Mouse (Mus musculus): ENCODE results near the gene Tbl3.

The Tbl3 gene

DNA sequence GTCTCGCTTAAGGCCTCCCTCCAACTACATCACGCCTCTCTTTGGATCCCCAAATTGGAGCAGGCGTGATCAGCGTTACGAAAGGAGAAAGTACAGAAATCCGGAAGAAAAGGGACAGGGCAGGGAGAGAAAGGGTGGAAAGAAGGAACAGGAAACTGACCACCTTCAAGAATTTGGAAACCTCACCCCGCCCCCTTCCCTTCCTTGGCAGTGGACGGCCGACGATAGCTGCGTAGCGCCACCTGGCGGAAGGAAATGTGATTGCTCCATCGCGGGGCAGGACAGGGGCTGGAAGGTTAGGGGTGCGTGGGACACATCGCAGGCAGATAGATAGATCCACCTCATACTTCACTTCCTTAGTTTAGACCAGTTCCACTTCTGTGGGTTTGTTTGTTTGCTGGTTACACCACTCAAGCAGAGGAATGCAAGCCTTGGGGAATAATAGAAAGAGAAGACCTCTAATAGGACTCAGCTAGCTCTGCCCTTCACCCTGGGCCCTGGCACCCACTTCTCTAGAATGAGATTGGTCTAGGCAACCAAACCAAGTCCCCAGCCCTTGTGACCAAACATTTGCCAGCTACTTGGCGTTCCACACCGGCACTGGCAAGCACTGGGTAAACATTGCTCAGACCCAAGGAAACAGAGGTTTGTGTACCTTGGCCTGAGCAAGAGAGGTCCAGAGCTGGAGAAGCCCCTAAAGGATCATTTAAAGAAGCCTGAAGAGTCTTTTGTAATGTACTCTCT, 53.3 kb downstream of the Tbl3 start:
- peak; percentile 54 for DNase-seq (ENCODE audit: low read depth, low spot score)

DNA sequence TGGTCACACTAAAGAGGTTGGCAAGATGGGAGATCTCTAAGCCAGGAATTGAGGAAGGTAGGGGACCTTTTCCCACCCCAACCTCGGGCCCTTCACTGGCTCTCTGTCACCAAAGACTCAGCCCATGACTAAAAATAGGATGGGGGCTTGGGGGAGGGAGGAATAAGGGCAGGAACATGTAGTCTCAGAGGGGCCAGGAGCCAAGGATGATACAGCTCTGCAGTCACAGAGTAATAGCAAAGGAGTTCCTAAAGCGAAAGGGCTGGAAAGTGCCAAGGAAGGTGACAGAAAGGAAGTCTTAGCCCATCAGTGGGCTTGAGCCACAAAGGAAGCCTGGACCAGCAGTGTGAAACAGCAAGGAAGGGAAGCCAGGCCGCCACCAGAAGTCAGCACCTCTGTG, 55.6 kb downstream of the Tbl3 start:
- DNase-seq (ENCODE audit: low read depth, low spot score): no peak

DNA sequence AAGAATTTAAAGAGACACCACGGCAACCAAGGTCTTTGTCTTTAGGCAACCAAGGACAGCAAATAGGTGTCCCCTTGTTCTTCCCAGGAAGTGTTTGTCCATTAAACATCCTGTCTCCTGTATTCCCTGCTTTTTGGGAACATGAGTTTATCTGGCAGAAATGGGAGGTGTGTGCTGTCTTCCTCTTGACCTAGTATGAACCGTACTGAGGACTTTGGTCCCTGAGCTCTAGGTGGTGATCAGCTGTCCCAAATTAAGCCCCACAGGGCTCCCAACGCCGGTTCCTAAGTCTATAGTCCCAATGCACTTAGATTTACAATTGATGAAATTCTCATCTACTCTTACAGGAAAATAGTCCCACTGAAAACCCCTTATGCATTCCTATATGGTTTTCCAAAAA, 56.7 kb downstream of the Tbl3 start:
- no peak for DNase-seq (ENCODE audit: low read depth, low spot score)

DNA sequence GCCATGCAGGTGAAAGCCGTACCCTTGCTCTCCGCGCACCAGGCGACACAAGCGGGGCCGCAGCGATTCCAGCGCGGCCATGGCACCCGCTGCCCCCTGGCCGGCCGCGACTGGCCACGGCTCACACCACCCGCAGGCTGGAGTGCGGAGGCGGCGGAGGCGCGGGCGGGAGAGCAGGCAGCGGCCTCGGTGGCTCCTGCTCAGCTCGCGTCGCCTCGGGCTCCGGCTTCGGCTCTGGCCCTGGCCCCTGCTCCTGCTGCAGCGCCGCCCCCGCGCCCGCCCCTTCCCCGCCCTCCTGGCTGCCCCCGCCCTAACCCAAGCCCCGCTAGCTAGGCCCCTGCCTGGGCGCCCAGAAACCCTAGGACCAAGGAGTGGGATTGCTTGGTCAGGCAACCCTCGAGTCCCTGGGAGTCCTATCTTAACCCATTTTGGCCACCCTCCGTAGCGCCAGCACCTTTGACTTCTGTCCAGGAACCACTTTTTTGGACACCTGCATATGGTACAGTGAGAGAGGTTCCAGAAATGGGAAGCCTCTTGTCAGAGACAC, 57.3 kb downstream of the Tbl3 start, which contains the start of gene Slc9a3r2:
TSS of gene Slc9a3r2 (minus strand) at position 258 of the 547 bp plus-strand sequence.
- peak; percentile 37 for DNase-seq (ENCODE audit: low read depth, low spot score)

DNA sequence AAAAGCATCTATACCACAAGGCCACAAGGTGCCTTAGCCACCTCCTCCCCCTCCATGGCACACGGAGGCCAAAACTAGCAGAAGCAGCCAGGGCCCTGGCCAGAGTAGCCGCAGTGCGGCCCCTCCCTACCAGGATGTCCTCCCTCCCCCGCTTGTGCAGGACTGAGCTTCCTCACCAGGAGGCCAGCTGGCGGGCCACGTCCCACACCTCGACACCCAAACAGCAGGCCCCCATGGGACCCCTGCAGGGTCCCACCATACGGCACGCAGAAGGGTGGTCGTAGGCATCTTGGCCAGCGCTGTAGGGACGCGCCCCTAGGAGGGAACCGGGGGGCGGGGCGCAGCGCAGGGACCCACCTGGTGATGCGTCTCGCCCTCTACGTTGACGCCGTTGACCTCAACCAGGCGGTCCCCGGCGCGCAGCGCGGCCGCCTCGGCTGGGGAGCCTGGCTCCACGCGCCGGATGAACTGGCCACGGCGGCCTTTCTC, 57.8 kb downstream of the Tbl3 start:
- DNase-seq (ENCODE audit: low read depth, low spot score): no peak

DNA sequence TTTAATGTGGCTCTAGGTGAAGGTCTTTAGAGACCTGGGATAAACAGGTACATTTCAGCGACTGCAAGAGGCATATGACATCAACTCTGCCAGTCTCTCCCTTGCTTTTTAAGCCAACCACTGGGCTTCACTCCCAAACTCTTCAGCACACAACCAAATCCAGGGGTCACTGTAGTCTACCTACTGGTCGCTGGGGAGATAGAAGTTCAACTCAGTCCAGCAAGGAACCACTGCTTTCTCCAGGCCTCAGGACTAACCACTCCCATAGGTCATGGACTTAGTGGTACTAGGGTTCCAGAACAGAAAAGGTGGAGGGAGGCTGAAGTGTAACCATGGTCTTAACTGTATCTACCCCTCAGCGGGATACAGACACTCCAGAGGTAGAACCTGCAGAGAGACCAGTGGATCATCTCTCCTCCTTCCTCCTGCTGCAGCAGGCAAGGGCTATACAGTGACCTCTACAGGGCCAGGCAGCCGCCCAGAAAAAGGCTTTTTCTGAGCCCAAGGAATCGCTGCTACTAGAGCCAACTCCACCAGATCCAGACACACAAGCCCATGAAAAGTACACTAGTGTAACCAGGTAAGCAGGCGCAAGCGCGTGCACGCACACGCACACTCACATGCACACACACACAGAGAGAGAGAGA, 58.6 kb downstream of the Tbl3 start:
- no peak for DNase-seq (ENCODE audit: low read depth, low spot score)
